Mouse (Mus musculus): ENCODE data around the gene Nadk2. TPM values are rescaled to one million over a fixed set of nuclear protein-coding genes. Genes with fewer than 3 reads are reported as not detected.

The Nadk2 gene
- total RNA-seq (2021) (10 to 100 TPM; 56.3 to 57.9 TPM), polyA plus RNA-seq (2012; rRNA removed) (13.7 and 17.3 TPM in 2 replicates)
- long read RNA-seq, full-length matches to known transcripts = 34 of 73 reads
- long read RNA-seq, partial matches to known transcripts = 2 of 73 reads
- long read RNA-seq, other reads (novel, unspliced or antisense) = 37 of 73 reads

DNA sequence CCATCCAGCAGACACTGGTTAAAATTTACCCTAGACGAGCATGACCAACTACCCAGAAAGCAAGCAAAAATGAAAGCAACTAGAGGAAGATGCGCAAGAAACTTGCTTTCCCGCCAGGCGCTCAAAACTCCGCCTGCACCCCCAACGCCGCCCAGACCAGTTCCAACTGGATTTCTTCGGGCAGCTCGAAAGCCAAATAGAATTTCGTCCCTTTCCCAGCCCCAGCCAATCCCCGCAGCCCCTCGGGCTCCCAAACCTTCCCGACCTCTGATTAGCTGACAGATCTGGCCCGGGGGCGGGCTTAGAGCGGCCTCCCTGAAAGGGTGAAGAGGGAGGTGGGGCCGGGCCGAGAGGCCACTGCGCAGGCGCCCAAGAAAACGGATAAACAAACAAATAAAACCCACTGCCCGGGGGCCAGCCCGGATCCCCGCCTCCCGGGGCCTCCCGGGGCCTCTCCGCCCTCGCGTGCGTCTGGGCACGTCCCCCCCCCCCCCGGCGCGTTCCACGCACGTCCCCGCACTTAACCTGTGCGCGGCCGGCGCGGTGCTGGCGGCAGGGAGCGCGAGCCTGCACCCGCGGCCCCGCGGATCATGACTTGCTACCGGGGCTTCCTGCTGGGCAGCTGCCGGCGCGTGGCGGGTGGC, at the start of gene Nadk2:
TSS of gene Nadk2 (plus strand) at position 349 of the 644 bp plus-strand sequence.
- DNase-seq = peak; percentile 100

DNA sequence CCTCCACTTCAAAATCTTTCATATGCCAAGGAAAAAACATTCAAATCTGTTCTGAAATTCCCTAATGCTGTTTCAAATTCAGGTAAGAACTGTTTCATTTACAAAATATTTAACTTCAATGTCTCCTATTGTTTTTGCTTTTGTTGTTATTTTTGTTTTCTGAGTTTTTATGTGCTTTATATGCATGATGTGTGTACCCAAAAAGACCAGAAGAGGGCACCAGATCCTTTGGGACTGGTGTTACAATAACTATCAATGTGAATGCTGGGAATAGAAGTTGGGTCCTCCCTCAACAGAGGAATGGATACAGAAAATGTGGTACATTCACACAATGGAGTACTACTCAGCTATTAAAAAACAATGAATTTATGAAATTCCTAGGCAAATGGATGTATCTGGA, 15.4 kb upstream of the Nadk2 start:
- DNase-seq = no peak

- DNase-seq = no peak
Measured at GRCm38 (mm10) chr15:9059856-9060255, 11.2 kb upstream of the Nadk2 start.

DNA sequence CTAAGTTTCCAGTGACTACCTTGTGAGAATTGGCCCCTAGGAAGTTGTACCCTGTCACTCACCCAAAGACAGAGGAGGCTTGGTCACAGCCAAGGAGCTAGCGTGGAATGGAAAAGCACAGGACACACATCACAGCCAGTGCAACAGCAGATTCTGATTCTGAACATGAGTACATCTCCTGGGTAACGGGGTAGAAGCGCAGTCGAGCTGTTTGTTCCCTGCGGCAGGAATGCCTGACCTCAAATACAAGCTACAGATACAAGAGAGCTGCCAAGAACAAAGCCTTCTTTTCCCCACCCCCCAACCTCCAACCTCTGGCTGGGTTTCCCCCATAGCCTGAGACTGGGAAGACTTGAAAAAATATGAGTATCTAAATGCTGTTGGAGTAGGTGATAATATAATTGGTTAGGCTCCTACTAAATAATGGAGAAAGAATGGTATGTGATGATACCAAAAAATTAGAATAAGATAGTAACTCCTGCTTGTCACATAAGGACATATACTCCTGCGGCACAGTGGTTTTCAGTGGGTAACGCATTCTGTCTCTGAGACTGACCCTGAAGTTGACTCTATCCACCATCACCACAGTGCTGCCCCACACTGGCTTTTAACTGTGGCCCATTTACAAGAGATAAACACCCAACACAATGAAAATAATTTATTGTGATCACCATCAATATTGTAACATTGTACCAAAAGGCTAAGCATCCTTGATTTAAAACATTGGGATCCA, 9.7 kb upstream of the Nadk2 start:
- no peak for DNase-seq

DNA sequence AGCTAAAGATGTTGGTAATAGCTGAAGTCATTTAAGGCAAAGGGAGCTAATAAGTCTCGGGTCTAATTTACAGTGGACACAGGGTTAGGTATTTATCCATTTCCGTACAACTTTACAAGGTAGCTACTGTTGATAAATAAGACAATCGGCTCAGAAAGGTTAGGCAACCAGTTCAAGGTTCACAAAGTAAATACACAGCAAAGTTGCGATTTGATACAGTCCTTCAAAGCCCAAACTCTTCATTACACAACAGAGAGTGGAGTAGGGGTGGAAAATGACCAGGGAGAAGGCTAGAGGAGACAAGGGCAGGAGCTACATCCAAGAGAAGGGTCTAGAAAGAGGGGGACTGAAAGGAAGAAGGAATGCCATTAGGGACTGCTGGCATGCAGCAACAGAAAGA, 2.2 kb upstream of the Nadk2 start:
- DNase-seq = no peak

- no peak for DNase-seq
Measured at GRCm38 (mm10) chr15:9070353-9070752, 707 bp upstream of the Nadk2 start.

DNA sequence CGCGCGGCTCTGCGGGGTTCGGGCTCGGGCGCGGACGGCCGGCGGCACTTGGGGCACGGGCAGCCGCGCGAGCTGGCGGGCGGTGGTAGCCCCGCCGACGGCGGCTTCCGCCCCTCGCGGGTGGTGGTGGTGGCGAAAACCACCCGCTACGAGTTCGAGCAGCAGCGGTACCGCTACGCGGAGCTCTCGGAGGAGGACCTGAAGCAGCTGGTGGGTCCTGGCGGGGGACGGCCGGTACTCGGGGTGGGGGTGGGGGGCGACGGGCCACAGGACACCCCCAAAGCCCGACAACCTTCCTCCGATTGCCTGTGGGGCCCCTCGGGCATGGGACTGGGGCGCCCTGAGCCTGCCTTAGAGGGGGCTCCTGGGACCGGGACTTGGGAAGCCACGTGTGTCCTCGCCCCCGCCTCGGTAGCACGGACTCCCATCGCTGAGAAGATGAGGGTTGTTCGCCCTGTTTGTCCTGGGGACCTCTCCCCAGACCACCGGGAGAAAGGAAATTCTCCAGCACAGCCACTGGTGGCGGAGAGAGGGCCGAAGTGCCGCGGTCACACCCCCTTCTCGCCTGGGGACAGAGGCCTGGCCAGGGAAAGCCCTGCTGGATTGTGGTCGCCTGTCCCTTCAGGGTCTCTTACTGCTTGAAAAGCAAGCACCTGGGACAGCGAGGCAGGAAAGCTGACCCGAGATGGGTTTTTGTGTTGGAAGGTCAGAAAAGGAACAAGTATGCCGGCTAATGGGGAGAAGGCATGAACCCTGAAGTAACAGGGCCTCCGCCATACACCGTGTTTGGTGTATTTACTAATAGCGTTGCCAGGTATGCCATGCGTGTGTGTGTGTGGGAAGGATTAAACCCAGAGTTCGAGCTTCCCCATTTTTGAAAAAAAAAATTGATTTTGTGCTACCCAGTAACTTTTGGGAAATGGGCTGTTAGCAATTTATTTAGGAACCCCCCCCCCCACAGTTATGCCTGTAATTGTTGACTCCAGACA, 790 bp downstream of the Nadk2 start:
- peak; percentile 79 for DNase-seq

- DNase-seq = peak; percentile 44
Measured at GRCm38 (mm10) chr15:9072630-9073029, 1.6 kb downstream of the Nadk2 start.

GRCm38 (mm10) chr15:9073067-9073608, 2.1 kb downstream of the Nadk2 start:
- peak; percentile 47 for DNase-seq

- no peak for DNase-seq
Measured at GRCm38 (mm10) chr15:9073684-9074083, 2.6 kb downstream of the Nadk2 start.

DNA sequence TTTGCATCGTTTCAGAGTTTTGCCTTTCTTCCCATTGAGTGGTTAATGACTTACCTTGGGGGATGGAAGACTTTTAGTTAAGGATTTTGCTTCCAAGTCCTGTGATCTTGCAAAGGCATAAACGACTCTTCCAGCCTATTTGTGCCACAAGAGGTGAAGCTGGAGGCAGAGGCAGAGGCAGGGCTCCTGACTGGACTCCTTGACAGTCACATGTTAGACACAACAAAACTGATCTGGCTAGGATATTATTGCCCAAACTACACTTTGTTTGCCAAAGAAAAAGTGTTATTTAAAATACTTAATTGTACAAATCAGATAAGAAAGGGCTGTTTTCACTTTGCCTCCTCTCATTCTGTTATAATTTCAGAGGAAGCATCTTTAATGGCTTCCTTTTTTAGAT, 3.1 kb downstream of the Nadk2 start:
- DNase-seq = no peak

DNA sequence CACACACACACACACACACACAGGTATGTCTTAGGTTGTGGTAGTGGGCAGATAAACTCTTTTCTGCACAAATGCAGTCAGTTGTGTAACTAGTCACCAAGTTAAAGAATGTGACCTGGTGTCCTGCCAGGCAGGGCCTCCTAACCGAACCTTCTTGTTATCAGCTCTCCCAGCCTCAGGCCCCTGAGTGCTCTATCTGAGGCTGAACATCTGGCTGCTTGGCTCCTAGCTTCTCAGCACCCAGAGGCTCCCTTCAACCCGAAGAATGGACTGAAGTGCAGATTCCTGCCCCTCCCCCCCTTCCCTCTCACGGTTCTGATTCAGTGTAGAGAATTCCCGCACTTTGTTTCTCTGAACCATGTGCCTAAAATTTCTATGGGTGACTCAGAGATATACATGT, 3.6 kb downstream of the Nadk2 start:
- DNase-seq = peak; percentile 37

DNA sequence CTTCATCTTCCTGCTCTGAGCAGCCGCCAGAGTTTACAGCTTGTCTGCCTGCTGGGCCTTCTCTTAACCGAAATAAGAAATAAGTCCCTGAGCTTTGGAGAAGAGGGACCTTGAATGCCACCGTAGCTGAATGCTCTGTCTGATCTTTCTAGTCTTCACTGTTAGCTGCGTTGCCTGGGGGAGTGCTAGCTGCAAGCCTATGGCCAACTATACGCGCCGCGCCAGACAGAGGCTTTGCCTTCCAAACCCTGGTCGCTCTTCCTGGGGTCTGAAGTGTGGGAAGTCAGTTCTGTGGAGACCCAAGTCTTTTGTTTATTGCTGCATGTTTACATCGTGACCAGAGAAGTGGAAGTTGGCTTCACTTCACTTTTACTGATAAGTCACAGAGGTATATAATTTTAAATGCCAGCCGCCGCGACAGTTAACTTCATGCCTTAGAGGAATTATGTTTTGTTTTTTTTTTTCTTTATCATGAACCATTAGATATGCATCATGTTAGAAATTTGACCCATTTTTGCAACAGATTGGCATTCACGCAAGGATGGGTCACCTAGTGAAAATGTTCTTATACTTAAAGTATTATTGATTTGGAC, 4.6 kb downstream of the Nadk2 start:
- DNase-seq = no peak

DNA sequence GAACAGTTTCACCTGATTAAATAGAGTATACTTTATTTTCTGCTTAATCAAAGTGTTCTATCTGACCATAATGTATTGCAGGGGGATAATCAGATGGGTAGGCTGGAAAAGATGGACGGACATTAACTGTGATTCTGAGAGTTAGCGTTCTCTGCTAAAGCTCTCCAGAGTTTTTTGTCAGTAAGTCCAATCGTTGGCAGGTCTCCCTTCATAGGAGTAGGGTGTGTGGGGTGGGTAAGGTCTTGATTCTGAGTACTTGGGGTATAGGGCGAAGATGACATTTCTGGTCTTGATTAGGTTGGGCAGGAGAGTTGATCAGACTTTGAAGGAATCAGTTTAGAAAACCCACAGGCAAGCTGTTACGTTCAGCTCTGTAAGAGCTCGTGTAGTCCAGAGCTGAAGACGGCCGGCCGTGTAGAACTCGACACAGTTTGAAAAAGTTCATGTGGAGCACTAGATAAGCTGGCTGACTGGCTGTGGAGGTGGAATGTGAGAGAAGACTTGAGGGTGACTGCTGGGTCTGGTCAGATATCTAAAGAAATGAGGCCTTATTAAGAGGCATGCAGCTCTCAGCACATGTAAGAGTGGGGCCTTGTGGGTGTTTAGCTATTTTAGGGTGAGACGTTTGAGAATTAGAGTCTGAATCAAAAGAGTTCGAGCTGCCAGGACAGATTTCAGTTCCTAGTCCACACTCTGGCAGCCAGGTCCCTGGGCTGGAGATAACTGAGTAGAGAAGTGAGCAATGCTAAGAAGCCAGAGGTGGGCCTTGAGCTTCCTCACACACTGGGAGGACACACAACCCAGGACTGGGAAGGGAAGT, 7.6 kb downstream of the Nadk2 start:
- no peak for DNase-seq

DNA sequence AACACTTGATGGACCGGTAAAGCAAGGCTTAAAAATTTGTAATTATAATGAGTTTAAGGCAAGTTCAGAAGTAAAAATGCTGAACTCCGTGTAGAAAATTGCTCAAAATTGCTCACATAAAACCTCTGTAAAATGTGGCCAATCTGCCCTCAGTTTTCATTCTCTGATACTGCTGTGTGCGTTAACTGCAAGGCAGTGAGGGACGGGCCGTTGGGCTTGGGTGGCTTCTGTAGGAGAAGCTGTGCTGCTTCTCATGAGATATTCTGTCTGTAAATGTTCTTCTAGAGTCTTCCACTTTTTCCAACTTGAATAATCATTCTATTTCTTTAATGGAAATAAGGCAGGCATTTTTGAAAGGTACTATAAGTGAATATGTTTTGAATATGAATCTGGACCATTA, 8.6 kb downstream of the Nadk2 start:
- no peak for DNase-seq

DNA sequence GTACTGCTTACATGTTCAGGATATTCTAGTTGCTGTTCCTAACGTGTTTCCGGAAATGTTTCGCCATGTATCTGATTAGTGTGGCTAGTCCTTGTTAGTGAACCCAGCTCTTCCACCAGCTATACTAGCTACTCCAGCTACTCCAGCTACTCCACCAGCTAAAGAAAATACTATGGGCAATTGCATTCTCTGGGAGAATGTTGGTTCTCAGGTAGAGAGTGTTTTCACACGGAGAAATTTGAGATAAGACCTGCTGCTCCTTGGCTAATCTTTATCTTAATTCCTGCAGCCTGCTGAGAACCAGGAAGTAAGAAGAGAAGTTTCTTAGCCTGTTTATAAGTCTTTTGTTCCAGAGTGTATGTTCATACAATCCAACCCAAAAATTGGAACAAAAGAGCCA, 9.1 kb downstream of the Nadk2 start:
- DNase-seq = no peak

GRCm38 (mm10) chr15:9081294-9081693, 10.2 kb downstream of the Nadk2 start:
- no peak for DNase-seq

GRCm38 (mm10) chr15:9082753-9083152, 11.7 kb downstream of the Nadk2 start:
- peak; percentile 52 for DNase-seq

DNA sequence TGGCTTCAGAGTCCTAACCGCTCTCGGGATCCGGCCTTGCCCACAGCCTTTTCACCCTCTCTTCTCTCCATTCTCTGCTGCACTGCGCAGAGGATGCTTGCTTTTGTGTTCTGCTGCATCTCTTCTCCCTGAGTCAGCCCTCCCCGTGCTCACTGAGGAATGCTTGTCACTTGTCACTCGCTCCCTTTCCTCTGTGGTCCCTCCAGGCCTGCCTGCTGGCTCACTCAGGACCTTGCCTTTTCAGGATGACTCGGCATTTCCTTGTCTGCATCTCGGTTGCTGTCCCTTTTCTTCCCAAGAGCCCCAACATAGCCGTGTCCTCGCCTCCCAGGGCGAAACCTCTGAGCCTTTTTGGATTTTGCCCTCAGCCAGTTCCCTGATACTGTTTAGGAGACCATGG, 15.8 kb downstream of the Nadk2 start:
- DNase-seq = no peak

- DNase-seq = no peak
Measured at GRCm38 (mm10) chr15:9087421-9087820, 16.4 kb downstream of the Nadk2 start.

All from adrenal gland, adult 2 months (tissue).